Mouse (Mus musculus) small intestine, adult 2 months (tissue): Measurements from ENCODE around the gene Zfp626.

ENCODE experiments used
- CTCF ChIP-seq: fragments of 200-500 bp; IDR thresholded peaks from 2 replicates; pipeline ENCODE4 v1.5.1; 2012; ENCODE audit warnings: low read depth, mild to moderate bottlenecking, control low read depth, inconsistent platforms, low read length, moderate library complexity, mixed read lengths; ENCODE audit not compliant: insufficient replicate concordance, insufficient read length; ENCODE audit errors: extremely low read depth
- POLR2A ChIP-seq: fragments of 200-500 bp; IDR thresholded peaks from 2 replicates; pipeline ENCODE4 v1.6.1; 2012; ENCODE audit warnings: low read depth, mild to moderate bottlenecking, control low read depth, inconsistent platforms, low read length, moderate library complexity

DNA sequence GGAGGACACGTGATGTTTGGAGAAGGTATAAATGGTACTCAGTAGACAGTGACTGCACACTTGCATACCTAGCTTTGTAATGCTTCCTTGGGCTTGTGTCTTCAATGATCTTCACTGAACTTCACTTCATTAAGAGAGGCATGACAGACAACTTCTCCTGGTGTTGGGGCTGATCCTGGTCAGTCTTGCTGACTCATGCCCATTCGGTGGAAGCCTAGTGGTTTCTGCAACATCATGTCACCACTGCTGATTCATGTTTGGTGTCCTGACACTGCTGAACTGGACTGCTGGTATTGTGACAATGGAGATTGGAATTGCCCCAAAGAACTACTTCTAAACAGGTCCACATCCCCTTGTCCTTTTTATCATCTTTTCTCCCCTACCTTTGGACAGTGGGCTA, 27.1 kb downstream of the Zfp626 start:
- no peak for TF ChIP-seq CTCF
- no peak for TF ChIP-seq POLR2A
